Mouse (Mus musculus) neural tube, embryonic 12.5 days (tissue): ENCODE data around the gene Rdh11. TPM values are rescaled to one million over a fixed set of nuclear protein-coding genes. Genes with fewer than 3 reads are reported as not detected.

ENCODE experiments used
- ATAC-seq: fragments of 200-750 bp; cut with Nextera tagmentation; 2 replicates; pipeline ENCODE4 v1.8.0; 2017; ENCODE audit warnings: low read depth, mild to moderate bottlenecking, moderate TSS enrichment, moderate library complexity; ENCODE audit not compliant: low FRiP score
- H3K27ac ChIP-seq: fragments of 300-500 bp; sonication (generic); 2 replicates; pipeline ENCODE4 v1.5.1; 2016
- H3K27me3 ChIP-seq: fragments of 300-500 bp; sonication (generic); replicated peaks from 2 replicates; pipeline ENCODE4 v1.6.1; 2016; ENCODE audit warnings: mild to moderate bottlenecking
- H3K36me3 ChIP-seq: fragments of 300-500 bp; sonication (generic); 2 replicates; pipeline ENCODE4 v1.6.1; 2016; ENCODE audit warnings: mild to moderate bottlenecking
- H3K4me1 ChIP-seq: fragments of 300-500 bp; sonication (generic); 2 replicates; pipeline ENCODE4 v1.6.1; 2016
- H3K4me2 ChIP-seq: fragments of 300-500 bp; sonication (generic); replicated peaks from 2 replicates; pipeline ENCODE4 v1.6.1; 2016; ENCODE audit warnings: mild to moderate bottlenecking
- H3K4me3 ChIP-seq: fragments of 300-500 bp; sonication (generic); 2 replicates; pipeline ENCODE4 v1.5.1; 2016
- H3K9ac ChIP-seq: fragments of 300-500 bp; sonication (generic); 2 replicates; pipeline ENCODE4 v1.6.1; 2016; ENCODE audit warnings: mild to moderate bottlenecking
- H3K9me3 ChIP-seq: fragments of 300-500 bp; sonication (generic); 2 replicates; pipeline ENCODE4 v1.6.1; 2016; ENCODE audit warnings: mild to moderate bottlenecking
- WGBS: fragments of 180-500 bp; shearing (Covaris S2); methylation state at CpG from one replicate; pipeline ENCODE4 v1.1.7; 2016; 5-methylcytosine and 5-hydroxymethylcytosine counted together
- polyA plus RNA-seq: library from polyadenylated mRNA; unstranded; fragments of >200 nt; fragmentation: Nextera tagmentation; extraction: Ambion mirVana; gene quantifications from 2 replicates; pipeline ENCODE4 v1.2.1, GENCODE M21; 2016

Rdh11 gene
- polyA plus RNA-seq, 1 experiment from 2014 or later, result 23.5 TPM

GRCm38 (mm10) chr12:79173721-79174120 lies 18.4 kb downstream of the Rdh11 start:
- Histone ChIP-seq H3K4me2 (no peak overlapping the region), H3K9me3 (no peaks in the 10 kb centered on the region), H3K4me1 (peaks cover 11% of the 10 kb centered on the region), H3K27me3 (no peaks in the 10 kb centered on the region), H3K4me3 (no peak overlapping the region), H3K36me3 (peaks cover 26% of the 10 kb centered on the region), H3K27ac (no peak overlapping the region), H3K9ac (no peak overlapping the region)
- ATAC-seq, result no peak
- WGBS, result 86% methylated on average over 5 of the region's 5 CpGs

GRCm38 (mm10) chr12:79172019-79172941 lies 19.8 kb downstream of the Rdh11 start, which contains the start of gene Vti1b:
Gene Vti1b (minus strand): TSS chr12:79172667.
- H3K4me1 ChIP-seq, result peaks cover 11% of the 10 kb centered on the region
- H3K9me3 ChIP-seq, result no peaks in the 10 kb centered on the region
- ATAC-seq, result peak; percentile 98
- H3K27me3 ChIP-seq, result no peaks in the 10 kb centered on the region
- peak within 1 kb of the TSS; percentile 68 for H3K4me2 ChIP-seq
- peak within 1 kb of the TSS; percentile 86 for H3K4me3 ChIP-seq
- peaks cover 23% of the 10 kb centered on the region for H3K36me3 ChIP-seq
- H3K9ac ChIP-seq, result peak within 1 kb of the TSS; percentile 77
- peak within 1 kb of the TSS; percentile 81 for H3K27ac ChIP-seq
- under 1% methylated on average over 71 of the region's 73 CpGs for WGBS

- H3K4me3 ChIP-seq, result peak overlapping the region; percentile 86
- H3K9ac ChIP-seq, result peak overlapping the region; percentile 77
- peaks cover 11% of the 10 kb centered on the region for H3K4me1 ChIP-seq
- ATAC-seq, result no peak
- WGBS, result 35% methylated on average over 12 of the region's 12 CpGs
- no peaks in the 10 kb centered on the region for H3K9me3 ChIP-seq
- H3K36me3 ChIP-seq, result peaks cover 20% of the 10 kb centered on the region
- no peaks in the 10 kb centered on the region for H3K27me3 ChIP-seq
- peak overlapping the region; percentile 68 for H3K4me2 ChIP-seq
- 0 out of 2 replicates have a peak overlapping the region, but pooled peaks have one; percentile 81 for H3K27ac ChIP-seq
Measured at GRCm38 (mm10) chr12:79171269-79171995, 20.7 kb downstream of the Rdh11 start.

GRCm38 (mm10) chr12:79170421-79170820 lies 21.7 kb downstream of the Rdh11 start:
- no peak for ATAC-seq
- Histone ChIP-seq H3K9me3 (no peaks in the 10 kb centered on the region), H3K36me3 (peaks cover 19% of the 10 kb centered on the region), H3K27ac (no peak overlapping the region), H3K4me3 (no peak overlapping the region), H3K27me3 (no peaks in the 10 kb centered on the region), H3K9ac (no peak overlapping the region), H3K4me1 (peaks cover 11% of the 10 kb centered on the region), H3K4me2 (no peak overlapping the region)
- WGBS, result 75% methylated on average over 3 of the region's 3 CpGs

GRCm38 (mm10) chr12:79169173-79169572 lies 22.9 kb downstream of the Rdh11 start:
- ATAC-seq, result no peak
- no peak overlapping the region for H3K4me2 ChIP-seq
- H3K4me3 ChIP-seq, result no peak overlapping the region
- no peaks in the 10 kb centered on the region for H3K9me3 ChIP-seq
- peaks cover 18% of the 10 kb centered on the region for H3K36me3 ChIP-seq
- H3K4me1 ChIP-seq, result peaks cover 11% of the 10 kb centered on the region
- no peak overlapping the region for H3K9ac ChIP-seq
- H3K27me3 ChIP-seq, result no peaks in the 10 kb centered on the region
- no peak overlapping the region for H3K27ac ChIP-seq

- no peaks in the 10 kb centered on the region for H3K4me1 ChIP-seq
- no peak overlapping the region for H3K9ac ChIP-seq
- no peak overlapping the region for H3K4me2 ChIP-seq
- H3K27ac ChIP-seq, result no peak overlapping the region
- H3K4me3 ChIP-seq, result no peak overlapping the region
- H3K27me3 ChIP-seq, result no peaks in the 10 kb centered on the region
- WGBS, result 92% methylated on average over 3 of the region's 3 CpGs
- H3K9me3 ChIP-seq, result no peaks in the 10 kb centered on the region
- ATAC-seq, result no peak
- peaks cover 68% of the 10 kb centered on the region for H3K36me3 ChIP-seq
Measured at GRCm38 (mm10) chr12:79162876-79163275, 29.2 kb downstream of the Rdh11 start.

GRCm38 (mm10) chr12:79149653-79150052 lies 42.4 kb downstream of the Rdh11 start:
- Histone ChIP-seq H3K4me3 (no peak overlapping the region), H3K36me3 (peaks cover 6% of the 10 kb centered on the region), H3K4me2 (no peak overlapping the region), H3K9ac (no peak overlapping the region), H3K4me1 (no peaks in the 10 kb centered on the region), H3K9me3 (no peaks in the 10 kb centered on the region), H3K27ac (no peak overlapping the region), H3K27me3 (no peaks in the 10 kb centered on the region)
- no peak for ATAC-seq
- WGBS, result 94% methylated on average over 6 of the region's 6 CpGs

- H3K4me1 ChIP-seq, result no peaks in the 10 kb centered on the region
- no peaks in the 10 kb centered on the region for H3K9me3 ChIP-seq
Measured at GRCm38 (mm10) chr12:79141384-79141783, 50.7 kb downstream of the Rdh11 start.

GRCm38 (mm10) chr12:79140811-79141210 lies 51.3 kb downstream of the Rdh11 start:
- Histone ChIP-seq H3K4me3 (no peak overlapping the region), H3K27me3 (no peaks in the 10 kb centered on the region)

More at GRCm38 (mm10) chr12:79141384-79141783, 50.7 kb downstream of the Rdh11 start:
- Histone ChIP-seq H3K27me3 (no peaks in the 10 kb centered on the region), H3K9ac (no peak overlapping the region), H3K36me3 (no peaks in the 10 kb centered on the region), H3K4me2 (no peak overlapping the region), H3K4me3 (no peak overlapping the region), H3K27ac (no peak overlapping the region)
- no peak for ATAC-seq

GRCm38 (mm10) chr12:79139417-79139816 lies 52.7 kb downstream of the Rdh11 start:
- ATAC-seq, result no peak
- Histone ChIP-seq H3K9ac (no peak overlapping the region), H3K36me3 (no peaks in the 10 kb centered on the region), H3K4me2 (no peak overlapping the region), H3K27ac (no peak overlapping the region), H3K27me3 (no peaks in the 10 kb centered on the region), H3K4me1 (no peaks in the 10 kb centered on the region), H3K9me3 (no peaks in the 10 kb centered on the region), H3K4me3 (no peak overlapping the region)
- WGBS, result 65% methylated on average over 1 of the region's 1 CpGs

More at GRCm38 (mm10) chr12:79140811-79141210, 51.3 kb downstream of the Rdh11 start:
- Histone ChIP-seq H3K4me1 (no peaks in the 10 kb centered on the region), H3K4me2 (no peak overlapping the region), H3K27ac (no peak overlapping the region), H3K36me3 (no peaks in the 10 kb centered on the region), H3K9ac (no peak overlapping the region), H3K9me3 (no peaks in the 10 kb centered on the region)
- ATAC-seq, result no peak
- 92% methylated on average over 2 of the region's 2 CpGs for WGBS

- Histone ChIP-seq H3K4me3 (no peak overlapping the region), H3K27me3 (no peaks in the 10 kb centered on the region), H3K4me2 (no peak overlapping the region), H3K27ac (no peak overlapping the region), H3K36me3 (no peaks in the 10 kb centered on the region), H3K4me1 (no peaks in the 10 kb centered on the region), H3K9me3 (no peaks in the 10 kb centered on the region), H3K9ac (no peak overlapping the region)
- no peak for ATAC-seq
Measured at GRCm38 (mm10) chr12:79138999-79139398, 53.1 kb downstream of the Rdh11 start.

- H3K4me2 ChIP-seq, result no peak overlapping the region
- WGBS, result 74% methylated on average over 7 of the region's 7 CpGs
- ATAC-seq, result no peak
- H3K27me3 ChIP-seq, result peaks cover 16% of the 10 kb centered on the region
- H3K9ac ChIP-seq, result no peak overlapping the region
- H3K36me3 ChIP-seq, result no peaks in the 10 kb centered on the region
- H3K9me3 ChIP-seq, result no peaks in the 10 kb centered on the region
- H3K4me3 ChIP-seq, result no peak overlapping the region
- no peaks in the 10 kb centered on the region for H3K4me1 ChIP-seq
- no peak overlapping the region for H3K27ac ChIP-seq
Measured at GRCm38 (mm10) chr12:79136949-79137348, 55.1 kb downstream of the Rdh11 start.
